ENCODE assay signal across 12 mouse cellular contexts in the genomic region with DNA sequence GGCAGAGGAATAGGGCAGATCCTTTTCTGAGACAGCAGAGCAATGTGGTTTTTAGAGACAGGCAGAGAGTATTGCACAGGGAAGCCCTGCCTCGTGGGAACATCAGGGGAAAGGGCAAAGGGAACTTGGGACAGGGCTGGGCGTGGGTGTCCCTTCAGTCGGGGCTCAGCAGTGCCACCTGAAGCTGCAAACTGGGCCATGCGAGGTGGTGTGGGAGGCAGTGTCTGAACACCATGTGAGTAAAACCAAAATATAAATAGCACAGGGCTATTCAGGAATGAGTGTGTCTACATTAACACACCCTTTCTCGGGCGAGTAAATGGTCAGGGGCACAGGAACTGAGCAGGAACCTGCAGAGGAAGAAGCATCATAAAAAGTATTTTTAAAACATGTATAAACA.
DNase-seq lines count a peak whose midpoint lies in the region; ATAC-seq lines count a peak whose summit lies in the region.
"Had no signal": no experiment of that assay in that cellular context is flagged by ENCODE, and none has a peak within 500 bp of the region (broad histone marks: within the 10 kb centered on the region; RNA-seq: fewer than 3 reads in every experiment).

No protein-coding gene starts in this region.

- intact Hi-C loops in heart, postnatal 10 days (cut with DNase I): no loop called here

- H3K27me3 ChIP-seq in embryonic facial prominence, embryonic 14.5 days (replicated peaks; ENCODE audit: control insufficient read depth, insufficient read depth, low read length): no peaks in the 10 kb centered on the region
- H3K27me3 ChIP-seq in embryonic facial prominence, embryonic 10.5 days (replicated peaks; ENCODE audit: low read depth, poor library complexity, severe bottlenecking): no peaks in the 10 kb centered on the region
- H3K27me3 ChIP-seq: liver, embryonic 15.5 days had no signal

- H3K36me3 ChIP-seq in embryonic facial prominence, embryonic 14.5 days (ENCODE audit: control insufficient read depth, insufficient read depth, low read length): no peaks in the 10 kb centered on the region
- H3K36me3 ChIP-seq in embryonic facial prominence, embryonic 10.5 days (replicated peaks): peaks cover 19% of the 10 kb centered on the region

- H3K4me1 ChIP-seq in embryonic facial prominence, embryonic 14.5 days (ENCODE audit: control insufficient read depth, insufficient read depth, low read length): peaks cover 5% of the 10 kb centered on the region; the same call in 1 of the 2 replicates
- peaks cover 12% of the 10 kb centered on the region for H3K4me1 ChIP-seq in embryonic facial prominence, embryonic 10.5 days
- H3K4me1 ChIP-seq in brown adipose tissue, adult 24 weeks (ENCODE audit: control insufficient read depth, insufficient read depth, insufficient read length, low read length): 0 out of 2 replicates have a peak, but pooled peaks cover 4% of the 10 kb centered on the region
- H3K4me1 ChIP-seq: liver, embryonic 15.5 days had no signal

- no peak overlapping the region for H3K9ac ChIP-seq in embryonic facial prominence, embryonic 14.5 days (ENCODE audit: low read depth, low read length)
- H3K9ac ChIP-seq: liver, embryonic 15.5 days had no signal

- peaks cover 7% of the 10 kb centered on the region; the same call in 1 of the 2 replicates for H3K9me3 ChIP-seq in embryonic facial prominence, embryonic 14.5 days (ENCODE audit: control insufficient read depth, low read length)
- H3K9me3 ChIP-seq in embryonic facial prominence, embryonic 10.5 days: peaks cover 9% of the 10 kb centered on the region; the same call in 1 of the 2 replicates

- no peak for DNase-seq in embryonic facial prominence, embryonic 14.5 days (ENCODE audit: low spot score)
- DNase-seq in embryonic facial prominence, embryonic 10.5 days (ENCODE audit: low spot score): no peak
- peak; percentile 42 to 56 for DNase-seq in left cerebral cortex, adult 18-20 months (ENCODE audit: low spot score in 2 of 2)
- DNase-seq in left cerebral cortex, adult 11 months (ENCODE audit: low spot score): no peak
- DNase-seq in heart, postnatal 10 days: peak; percentile 56 to 64
- DNase-seq in embryo, embryonic 10.5 days (ENCODE audit: low spot score): no peak
- no peak for DNase-seq in adrenal gland, postnatal 36 days
- DNase-seq: kidney, adult 18-20 months had no signal

- 56% methylated on average over 6 of the region's 6 CpGs for WGBS in embryonic facial prominence, embryonic 14.5 days
- WGBS in embryonic facial prominence, embryonic 10.5 days: 69% methylated on average over 6 of the region's 6 CpGs

- peak; percentile 37; the same call in 1 of the 2 replicates for ATAC-seq in embryonic facial prominence, embryonic 14.5 days (ENCODE audit: low read depth)

- H3K4me3 ChIP-seq in embryonic facial prominence, embryonic 14.5 days (ENCODE audit: low read depth, low read length): no peak overlapping the region
- H3K4me3 ChIP-seq in embryonic facial prominence, embryonic 10.5 days: no peak overlapping the region
- no peak overlapping the region for H3K4me3 ChIP-seq in brown adipose tissue, adult 24 weeks (ENCODE audit: insufficient read depth, low read depth, low read length)
- H3K4me3 ChIP-seq: forebrain, embryonic 10.5 days; liver, embryonic 15.5 days; myocyte had no signal

- no peak overlapping the region for H3K27ac ChIP-seq in embryonic facial prominence, embryonic 14.5 days (replicated peaks; ENCODE audit: low read depth, low read length)
- H3K27ac ChIP-seq in embryonic facial prominence, embryonic 10.5 days (replicated peaks): no peak overlapping the region
- H3K27ac ChIP-seq in brown adipose tissue, adult 24 weeks (replicated peaks; ENCODE audit: low read depth, low read length): peak overlapping the region; percentile 75
- H3K27ac ChIP-seq: liver, embryonic 15.5 days had no signal

- H3K4me2 ChIP-seq in embryonic facial prominence, embryonic 14.5 days (ENCODE audit: low read depth, low read length): no peak overlapping the region
- H3K4me2 ChIP-seq: liver, embryonic 15.5 days had no signal

Comparison
In these comparisons a context has a peak if more than half of its experiments do, and no peak if none do; other contexts are left out.
1. DNase-seq: peak in left cerebral cortex, adult 18-20 months (2 of 2) and heart, postnatal 10 days (2 of 2); none in embryonic facial prominence, embryonic 14.5 days (single experiment), embryonic facial prominence, embryonic 10.5 days (single experiment), left cerebral cortex, adult 11 months (single experiment), embryo, embryonic 10.5 days (single experiment) and adrenal gland, postnatal 36 days (0 of 2).